Mouse (Mus musculus) lung, adult 2 months (tissue): Measurements from ENCODE around the gene Pawr.

ENCODE experiments used
- CTCF ChIP-seq: fragments of 200-500 bp; IDR thresholded peaks from 2 replicates; pipeline ENCODE4 v1.5.1; 2011; ENCODE audit warnings: mild to moderate bottlenecking, low read length, control low read depth; ENCODE audit not compliant: insufficient read depth
- POLR2A ChIP-seq: fragments of 200-500 bp; IDR thresholded peaks from 2 replicates; pipeline ENCODE4 v1.6.1; 2011; ENCODE audit warnings: low read depth, mild to moderate bottlenecking, control low read depth, low read length, borderline replicate concordance; ENCODE audit errors: extremely low read depth

- no peak for TF ChIP-seq CTCF
- no peak for TF ChIP-seq POLR2A
Observed at GRCm38 (mm10) chr10:108292651-108293050, 39.3 kb upstream of the Pawr start.
